Mouse (Mus musculus): Measurements from ENCODE around the gene Efnb3.

- TF ChIP-seq EP300 (IDR thresholded peaks at IDR 0.05; ENCODE audit: low read depth in 1 of 2, low read length in 2 of 2) (no peak), MYC (IDR thresholded peaks at IDR 0.05; ENCODE audit: low read depth, low read length) (peak; percentile 72), TCF12 (IDR thresholded peaks at IDR 0.05; ENCODE audit: low read depth, low read length) (no peak), POLR2AphosphoS2 (IDR thresholded peaks at IDR 0.05; ENCODE audit: low read length) (no peak), CTCF (IDR thresholded peaks at IDR 0.05 in 2 of 3, conservative IDR thresholded peaks at IDR 0.05 in 1 of 3; ENCODE audit: control insufficient read depth in 1 of 3, insufficient read depth in 1 of 3, low read depth in 2 of 3, low read length in 3 of 3, poor library complexity in 1 of 3, severe bottlenecking in 1 of 3) (peak; percentile 57 to 71 (median 68)), NELFE (IDR thresholded peaks at IDR 0.05; ENCODE audit: low read depth, low read length) (no peak), POLR2A (IDR thresholded peaks at IDR 0.05; ENCODE audit: control insufficient read depth in 1 of 2, insufficient read depth in 1 of 2, low read depth in 1 of 2, low read length in 2 of 2, poor library complexity in 1 of 2) (no peak), GABPA (IDR thresholded peaks at IDR 0.05; ENCODE audit: low read depth, low read length) (no peak), BHLHE40 (IDR thresholded peaks at IDR 0.05; ENCODE audit: borderline replicate concordance, low read depth, low read length) (no peak), ZKSCAN1 (IDR thresholded peaks at IDR 0.05; ENCODE audit: low read depth, low read length) (no peak), HCFC1 (IDR thresholded peaks at IDR 0.05; ENCODE audit: low read depth, low read length) (no peak), ZC3H11A (IDR thresholded peaks at IDR 0.05; ENCODE audit: low read depth, low read length) (no peak), USF1 (IDR thresholded peaks at IDR 0.05; ENCODE audit: low read depth, low read length) (no peak), ZNF384 (IDR thresholded peaks at IDR 0.05; ENCODE audit: low read depth, low read length) (no peak)
These were observed 15.2 kb upstream of the Efnb3 start for GRCm38 (mm10) chr11:69575220-69575619.

Data from MEL (cell line).